Mouse (Mus musculus) adrenal gland, postnatal 4 days (tissue): ENCODE measurements at regions not wholly inside any gene's neighbourhood (a gene's known extent, or its start where the extent isn't known, plus 50 kb on each side); places are given as distances from the start of the nearest gene placed in this dataset.

Experiments used
- DNase-seq, 2 experiments: peaks; one replicate each; pipeline ENCODE4 v3.0.0; 2021 to 2022; ENCODE audit warnings: low spot score in 2 of 2, mixed read lengths in 2 of 2

- no peak for DNase-seq
Measured at GRCm38 (mm10) chr3:143240545-143241383, 359.0 kb upstream of the Pkn2 start.

GRCm38 (mm10) chr3:143238546-143238945 lies 356.7 kb upstream of the Pkn2 start:
- no peak for DNase-seq

GRCm38 (mm10) chr3:143223999-143224729 lies 342.4 kb upstream of the Pkn2 start:
- no peak for DNase-seq

DNA sequence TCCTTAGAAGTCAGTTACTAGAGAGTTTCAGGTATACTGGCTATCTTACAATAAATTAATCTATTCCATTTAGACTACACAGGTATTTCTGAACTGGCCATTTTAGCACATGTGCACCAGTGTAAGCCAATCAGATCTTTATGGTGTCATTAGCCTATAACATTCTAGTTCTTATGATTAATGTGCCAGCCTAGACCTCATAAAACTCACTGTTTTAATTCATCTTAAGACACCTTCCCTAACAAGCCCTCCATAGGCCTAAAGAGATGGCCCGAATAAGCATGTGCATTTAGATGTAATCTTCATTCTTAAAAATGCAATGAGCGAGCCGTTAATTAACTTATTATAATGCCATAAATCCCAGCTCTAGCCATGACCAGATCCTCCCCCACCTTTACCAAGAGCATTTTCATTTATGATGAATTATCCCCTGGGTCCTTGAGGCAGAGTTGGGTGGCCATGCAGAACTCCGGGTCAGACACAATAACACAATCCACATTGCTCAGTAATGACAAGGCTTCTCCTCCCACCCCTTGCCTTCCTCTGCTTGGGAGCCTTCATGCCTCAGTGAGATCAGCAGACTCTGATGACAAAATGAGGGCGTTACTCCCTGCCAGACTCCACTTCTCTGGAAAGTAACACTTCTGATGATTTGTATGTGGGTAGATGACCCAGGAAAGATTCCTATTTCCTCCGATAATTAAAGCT lies 311.6 kb upstream of the Pkn2 start:
- no peak for DNase-seq

- DNase-seq, result no peak
Measured at GRCm38 (mm10) chr3:143188931-143189330, 307.1 kb upstream of the Pkn2 start.

DNA sequence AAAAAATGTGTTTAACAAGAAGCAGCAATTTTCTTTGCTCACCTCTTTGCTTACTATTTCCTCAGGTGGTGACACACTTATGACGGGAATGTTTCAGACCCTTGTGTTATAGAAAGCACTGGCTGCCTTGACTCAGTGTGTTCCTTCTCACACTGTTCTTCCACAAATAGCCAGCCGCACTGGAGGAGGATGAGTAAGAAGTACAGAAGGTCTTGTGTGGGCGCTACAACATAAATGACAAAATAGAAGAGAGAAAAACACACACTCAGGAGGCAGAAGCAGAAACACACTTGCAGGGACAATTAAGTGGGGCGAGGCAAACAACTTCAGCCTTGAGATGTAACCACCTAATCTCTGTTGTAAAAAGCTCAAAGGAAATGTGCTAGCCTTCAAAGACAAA lies 292.2 kb upstream of the Pkn2 start:
- DNase-seq, result no peak

DNA sequence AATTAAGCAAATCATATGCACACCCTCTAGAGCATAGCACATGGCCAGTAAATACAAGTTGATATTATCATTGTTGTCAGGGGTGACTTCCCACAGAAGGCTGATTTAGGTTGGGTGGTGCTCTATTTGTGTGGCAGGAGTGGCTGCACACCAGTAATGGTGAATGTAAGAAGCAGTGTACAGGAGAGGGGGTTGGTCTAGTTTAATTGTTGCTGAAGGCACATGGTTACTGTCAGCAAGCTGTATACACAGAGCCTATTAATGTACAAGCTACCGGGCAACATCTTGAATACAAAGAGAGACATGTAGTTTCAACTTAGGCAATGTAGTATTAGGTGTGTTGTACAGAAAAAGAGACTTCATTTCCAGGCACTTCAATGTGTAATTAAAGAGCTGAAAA lies 280.6 kb upstream of the Pkn2 start:
- DNase-seq, result no peak

- DNase-seq, result no peak
Measured at GRCm38 (mm10) chr3:143161993-143162392, 280.2 kb upstream of the Pkn2 start.

GRCm38 (mm10) chr3:143158568-143158967 lies 276.8 kb upstream of the Pkn2 start:
- DNase-seq, result no peak

DNA sequence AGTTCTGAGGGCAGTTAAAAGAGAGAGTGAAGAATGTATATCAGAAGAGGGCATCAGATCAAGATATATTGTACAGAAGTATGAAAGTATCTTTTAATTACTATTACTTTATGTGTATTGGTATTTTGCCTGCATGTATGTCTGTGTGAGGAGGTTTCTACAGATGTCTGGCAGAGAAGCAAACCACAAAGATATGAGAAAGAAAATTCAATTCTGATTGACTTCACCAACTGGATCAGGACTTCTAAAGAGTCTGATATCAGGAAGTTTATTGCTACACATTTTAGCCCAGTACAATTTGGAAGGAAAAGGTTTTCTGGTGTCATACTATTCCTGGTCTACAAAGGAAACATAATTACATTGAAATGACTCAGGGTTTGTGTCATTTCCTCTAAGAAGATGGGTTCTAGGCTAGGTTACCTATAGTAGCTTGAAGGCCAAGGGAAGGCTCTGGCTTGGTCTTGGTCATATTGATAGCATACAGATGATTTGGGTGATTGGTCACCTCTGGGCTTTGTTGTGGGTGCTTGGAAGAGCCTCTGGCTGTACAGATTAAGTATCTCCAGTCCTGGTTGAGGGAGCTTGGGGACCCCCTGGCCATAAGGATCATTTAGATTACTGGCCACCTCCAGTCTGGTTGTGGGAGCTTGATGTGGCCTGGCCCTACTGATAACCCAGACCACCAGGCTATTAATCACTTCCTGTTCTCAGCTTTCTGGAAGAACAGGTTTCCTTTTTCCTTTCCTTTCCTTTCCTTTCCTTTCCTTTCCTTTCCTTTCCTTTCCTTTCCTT lies 275.1 kb upstream of the Pkn2 start:
- DNase-seq, result no peak

- DNase-seq, result no peak
Measured at GRCm38 (mm10) chr3:143156174-143156573, 274.4 kb upstream of the Pkn2 start.

DNA sequence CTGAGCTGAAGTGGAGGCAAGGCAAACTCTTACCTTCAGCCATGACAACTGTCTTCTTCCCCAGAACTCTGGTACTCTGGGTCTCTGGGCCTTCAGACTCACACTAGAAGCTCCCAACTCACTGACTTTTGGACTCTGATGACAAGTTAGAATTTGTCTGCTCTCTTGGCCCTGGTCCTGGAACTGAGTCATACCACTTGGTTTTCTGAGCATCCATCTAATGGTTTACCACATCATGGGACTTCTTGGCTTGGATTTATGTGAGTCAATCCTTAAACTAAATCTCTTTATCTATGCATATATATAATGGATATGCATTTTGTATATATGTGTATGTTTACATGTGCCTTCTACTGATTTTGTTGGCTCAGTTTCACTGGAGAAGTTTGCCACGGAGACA lies 273.8 kb upstream of the Pkn2 start:
- no peak for DNase-seq

GRCm38 (mm10) chr3:143147471-143147870 lies 265.7 kb upstream of the Pkn2 start:
- no peak for DNase-seq

DNA sequence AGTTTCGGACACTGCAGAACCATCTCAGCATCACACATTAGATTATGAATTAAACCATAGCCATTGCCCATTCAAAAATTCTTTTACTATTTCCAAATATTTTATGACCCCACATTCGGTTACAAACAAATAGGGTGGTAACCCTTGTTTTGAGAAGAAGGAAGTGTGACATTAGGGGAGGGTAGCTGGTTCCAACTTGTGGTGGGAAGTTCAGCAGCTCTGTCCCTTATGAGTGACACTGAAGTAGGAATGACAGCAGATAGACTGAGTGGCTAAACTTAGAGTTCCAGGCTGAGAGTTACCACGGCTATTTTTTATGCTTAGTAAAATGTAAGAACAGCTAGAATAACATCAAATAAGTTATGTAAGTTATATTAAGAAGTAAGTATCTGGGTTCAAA lies 257.1 kb upstream of the Pkn2 start:
- no peak for DNase-seq

- no peak for DNase-seq
Measured at GRCm38 (mm10) chr3:143134528-143134927, 252.7 kb upstream of the Pkn2 start.

DNA sequence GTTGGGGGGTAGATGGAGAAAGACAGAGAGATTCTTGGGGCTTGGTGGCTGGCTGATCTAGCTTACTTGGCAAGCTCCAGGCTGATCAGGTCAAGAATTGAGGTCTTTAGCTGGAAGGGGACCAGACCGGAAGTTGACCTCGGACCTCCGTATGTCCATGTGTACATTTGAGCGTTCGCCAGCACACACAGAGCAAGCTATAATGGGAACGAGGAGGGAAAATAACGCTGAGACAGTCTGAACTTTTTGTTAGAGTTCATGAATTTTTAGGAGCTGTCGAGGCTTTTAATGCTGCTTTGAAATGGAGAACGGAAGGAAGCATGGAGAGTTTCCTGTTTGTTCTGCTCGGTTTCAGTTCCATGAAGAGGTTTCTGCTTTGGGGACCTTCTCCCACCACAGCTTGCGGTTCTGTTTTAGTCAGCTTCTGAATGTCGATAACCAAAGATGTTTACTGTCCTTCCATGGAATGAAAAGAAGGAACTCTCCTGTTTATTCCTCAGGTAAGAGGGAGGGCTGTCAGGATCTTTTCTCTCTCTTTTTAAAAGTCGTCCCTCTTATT lies 226.0 kb upstream of the Pkn2 start:
- DNase-seq, result no peak

DNA sequence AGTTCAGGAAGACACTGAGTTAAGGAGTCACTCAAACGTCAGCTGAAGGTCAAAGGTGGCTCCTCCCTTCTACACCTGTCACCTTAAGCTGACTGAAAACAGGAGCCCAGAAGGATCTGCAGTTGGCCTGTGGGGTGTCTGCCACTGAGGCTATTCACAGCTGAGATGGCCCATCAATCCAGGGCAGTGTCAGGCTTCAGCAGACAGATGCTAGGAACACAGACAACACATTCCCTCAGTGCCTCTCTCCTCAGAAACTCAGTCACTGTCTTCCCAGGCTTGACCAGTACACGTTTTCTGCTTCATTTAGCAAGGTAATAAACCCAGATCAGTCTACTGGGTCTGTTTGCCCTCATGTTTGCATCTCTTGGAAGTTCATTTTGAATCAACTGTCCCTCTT lies 222.9 kb upstream of the Pkn2 start:
- DNase-seq, result no peak

DNA sequence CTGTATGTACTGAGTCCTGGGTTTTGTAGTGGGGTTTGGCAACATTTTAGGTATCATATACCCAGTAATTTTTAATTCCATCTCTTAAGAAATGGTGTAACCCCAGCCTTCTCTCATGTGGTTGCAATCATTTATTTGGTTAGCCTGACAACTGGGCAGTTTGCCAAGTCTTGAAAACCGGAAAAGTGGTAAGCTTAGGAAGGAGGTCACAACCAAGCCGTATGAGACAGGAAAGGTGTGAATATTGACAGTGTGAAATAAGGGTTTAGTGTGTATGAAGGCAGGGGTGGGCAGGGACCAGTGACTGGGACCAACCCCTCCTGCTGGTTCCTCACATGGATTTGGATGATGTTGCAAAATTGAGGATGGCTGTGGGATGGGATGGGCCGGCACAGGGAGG lies 221.5 kb upstream of the Pkn2 start:
- no peak for DNase-seq

- no peak for DNase-seq
Measured at GRCm38 (mm10) chr3:143100810-143101645, 219.2 kb upstream of the Pkn2 start.

- no peak for DNase-seq
Measured at GRCm38 (mm10) chr3:143100203-143100602, 218.4 kb upstream of the Pkn2 start.
